8 mouse cellular contexts compared by ENCODE assay signal in the genomic region with DNA sequence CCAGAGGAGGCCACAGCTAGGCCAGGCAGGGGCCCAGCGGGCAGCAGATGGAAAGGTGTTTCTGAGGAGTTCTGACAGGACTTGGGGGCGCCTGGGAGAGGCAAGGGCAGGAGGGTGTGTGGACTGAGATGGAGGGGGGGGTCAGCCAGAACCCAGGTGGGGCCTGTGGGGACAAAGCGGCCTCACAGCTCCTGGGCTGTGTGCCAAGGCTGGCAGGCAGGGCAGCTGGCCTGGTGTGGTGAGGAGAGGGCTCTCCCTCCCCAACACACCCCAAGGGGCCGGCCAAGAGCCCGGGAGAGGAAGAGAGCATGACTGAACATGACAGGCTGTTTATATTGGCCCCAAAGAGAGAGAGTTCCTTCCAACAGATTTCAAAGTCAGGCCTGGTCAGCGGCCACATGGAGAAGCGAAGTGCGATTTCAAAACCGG. TPM values are rescaled to one million over a fixed set of nuclear protein-coding genes. Genes with fewer than 3 reads are reported as not detected.
A peak's percentile ranks its signal among the peaks of the same experiment; 100 is the strongest.
DNase-seq lines count a peak whose midpoint lies in the region; ATAC-seq and TF ChIP-seq lines count a peak whose summit lies in the region.

No protein-coding gene starts in this region.

- H3K4me3 ChIP-seq in forebrain, embryonic 16.5 days (replicated peaks; ENCODE audit: low read length), result no peak overlapping the region
- H3K4me3 ChIP-seq in lung, embryonic 14.5 days (ENCODE audit: low read depth, low read length), result no peak overlapping the region

- intact Hi-C loops in heart, postnatal 36 days (cut with DNase I), result no loop called here

- H3K4me2 ChIP-seq in forebrain, embryonic 16.5 days (ENCODE audit: low read length), result no peak overlapping the region
- peak overlapping the region; percentile 29; the same call in 1 of the 2 replicates for H3K4me2 ChIP-seq in lung, embryonic 14.5 days

- no peaks in the 10 kb centered on the region for H3K9me3 ChIP-seq in forebrain, embryonic 16.5 days (ENCODE audit: control insufficient read depth, low read length)
- no peaks in the 10 kb centered on the region for H3K9me3 ChIP-seq in lung, embryonic 14.5 days (ENCODE audit: low read depth, low read length)

- no peak overlapping the region for H3K9ac ChIP-seq in forebrain, embryonic 16.5 days (replicated peaks; ENCODE audit: low read depth, low read length)
- 0 out of 2 replicates have a peak overlapping the region, but pooled peaks have one; percentile 11 for H3K9ac ChIP-seq in lung, embryonic 14.5 days

- no peaks in the 10 kb centered on the region for H3K27me3 ChIP-seq in forebrain, embryonic 16.5 days (replicated peaks; ENCODE audit: control insufficient read depth, insufficient read depth, low read length)
- H3K27me3 ChIP-seq in lung, embryonic 14.5 days (ENCODE audit: insufficient read depth, low read length), result no peaks in the 10 kb centered on the region

- DNase-seq in 3134 (ENCODE audit: extremely low read depth, insufficient read length, low spot score), result peak; percentile 81
- DNase-seq in adrenal gland, postnatal 10 days, result peak; percentile 85
- peak; percentile 73 to 79 for DNase-seq in heart, postnatal 36 days
- DNase-seq in kidney, postnatal 4 days, result peak; percentile 76 to 83
- DNase-seq in lung, embryonic 14.5 days, result peak; percentile 95
- DNase-seq in right cerebral cortex, postnatal 14 days, result peak; percentile 55
- no peak for DNase-seq in thymus, postnatal 36 days

- WGBS in forebrain, embryonic 16.5 days, result 17% methylated on average over 9 of the region's 9 CpGs
- 10% methylated on average over 9 of the region's 9 CpGs for WGBS in lung, embryonic 14.5 days

- no peaks in the 10 kb centered on the region for H3K36me3 ChIP-seq in forebrain, embryonic 16.5 days (ENCODE audit: control insufficient read depth, insufficient read depth)
- H3K36me3 ChIP-seq in lung, embryonic 14.5 days (ENCODE audit: insufficient read depth), result no peaks in the 10 kb centered on the region

- ATAC-seq in forebrain, embryonic 16.5 days, result peak; percentile 88
- ATAC-seq in lung, embryonic 14.5 days (ENCODE audit: insufficient read depth), result peak; percentile 91

- peaks cover 15% of the 10 kb centered on the region for H3K4me1 ChIP-seq in forebrain, embryonic 16.5 days (replicated peaks; ENCODE audit: control insufficient read depth, insufficient read depth, low read length)
- H3K4me1 ChIP-seq in lung, embryonic 14.5 days (ENCODE audit: insufficient read depth), result peaks cover 37% of the 10 kb centered on the region

- TF ChIP-seq CTCF in lung, embryonic 14.5 days (IDR thresholded peaks at IDR 0.05; ENCODE audit: low read depth), result no peak

- no peak overlapping the region for H3K27ac ChIP-seq in forebrain, embryonic 16.5 days (ENCODE audit: low read length)
- peak overlapping the region; percentile 97 for H3K27ac ChIP-seq in lung, embryonic 14.5 days (ENCODE audit: low read depth)

RNA-seq across cellular contexts. Expression of a gene that starts 25.4 kb away (rescaled TPM):
- 10 to 100 TPM; 17.3 to 22.5 TPM for total RNA-seq in adrenal gland, postnatal 10 days (2021)
- polyA plus RNA-seq in forebrain, embryonic 16.5 days (2015; fragmentation: Nextera tagmentation; extraction: Ambion mirVana), result 4.2 and 5.5 TPM in 2 replicates
- total RNA-seq in heart, postnatal 36 days (2021), result 10 to 100 TPM in 1 of 2 experiments, 1 to 10 TPM in 1; 9.6 to 12.8 TPM
- 27.8 and 30.1 TPM in 2 replicates for polyA plus RNA-seq in lung, embryonic 14.5 days (2014; fragmentation: Nextera tagmentation; extraction: Ambion mirVana)

RNA-seq across cellular contexts. Expression of a gene that starts 41.7 kb away (rescaled TPM):
- total RNA-seq in adrenal gland, postnatal 10 days (2021), result under 1 TPM; 0.06 to 0.15 TPM
- 0.30 and 0.31 TPM in 2 replicates for polyA plus RNA-seq in forebrain, embryonic 16.5 days (2015; fragmentation: Nextera tagmentation; extraction: Ambion mirVana)
- total RNA-seq in heart, postnatal 36 days (2021), result not detected
- polyA plus RNA-seq in lung, embryonic 14.5 days (2014; fragmentation: Nextera tagmentation; extraction: Ambion mirVana), result 2.8 and 3.7 TPM in 2 replicates

RNA-seq across cellular contexts. Expression of a gene that starts 49.5 kb away (rescaled TPM):
- total RNA-seq in adrenal gland, postnatal 10 days (2021), result not detected
- polyA plus RNA-seq in forebrain, embryonic 16.5 days (2015; fragmentation: Nextera tagmentation; extraction: Ambion mirVana), result 0.17 and 0.19 TPM in 2 replicates
- not detected for total RNA-seq in heart, postnatal 36 days (2021)
- 9.5 TPM in 2 replicates for polyA plus RNA-seq in lung, embryonic 14.5 days (2014; fragmentation: Nextera tagmentation; extraction: Ambion mirVana)

Comparison
In these comparisons a context has a peak if more than half of its experiments do, and no peak if none do; other contexts are left out.
1. DNase-seq: peak in 3134 (single experiment), adrenal gland, postnatal 10 days (single experiment), heart, postnatal 36 days (2 of 2), kidney, postnatal 4 days (2 of 2), lung, embryonic 14.5 days (single experiment) and right cerebral cortex, postnatal 14 days (single experiment); none in thymus, postnatal 36 days (0 of 2).